Mouse (Mus musculus): ENCODE results near the gene Olfr1216.
"Not testable (repeated sequence)": the region's sequence is repeated elsewhere in the genome, so short reads cannot be mapped to it uniquely, and the experiment has no call there.

Olfr1216 gene

DNA sequence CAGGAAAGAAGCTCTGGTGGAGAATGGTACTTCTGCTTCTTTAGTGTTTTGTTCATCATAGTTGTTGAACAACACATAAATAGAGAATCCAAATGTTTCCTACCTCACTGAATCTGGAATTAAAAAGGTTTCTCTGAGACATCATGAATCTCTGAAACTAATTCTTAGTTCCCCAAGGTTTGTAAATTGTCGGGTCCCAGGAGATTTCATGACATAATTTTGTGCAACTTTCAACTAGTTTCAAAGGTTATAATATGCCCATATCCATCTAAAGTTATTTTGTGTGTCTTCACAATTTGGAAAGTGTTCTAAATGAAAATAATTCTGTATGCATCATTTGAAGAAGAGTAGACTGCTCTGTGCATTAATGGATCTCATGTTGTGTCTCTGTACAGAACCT lies at the start of gene Olfr1216:
TSS of gene Olfr1216 (minus strand) at position 101 of the 400 bp plus-strand sequence.
- DNase-seq, result no peak

DNA sequence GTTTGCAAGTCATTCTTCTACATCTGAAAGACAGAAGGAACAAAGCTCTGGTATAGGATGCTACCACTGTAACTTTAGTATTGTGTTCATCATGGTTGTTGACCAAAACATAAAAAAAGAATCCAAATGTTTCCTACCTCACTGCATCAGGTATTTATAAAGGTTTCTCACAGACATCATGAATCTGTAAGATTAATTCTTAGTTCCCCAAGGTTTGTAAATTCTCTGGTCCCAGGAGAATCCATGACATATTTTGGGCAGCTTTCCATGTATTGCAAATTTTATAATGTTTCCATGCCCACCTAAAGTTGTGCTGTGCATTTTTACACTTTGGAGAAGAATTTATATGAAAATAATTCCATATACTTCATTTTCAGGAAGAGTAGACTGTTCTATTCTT lies 42.9 kb upstream of the Olfr1216 start, which contains the start of gene Olfr1218:
TSS of gene Olfr1218 (minus strand) at position 101 of the 400 bp plus-strand sequence.
- no peak for DNase-seq

DNA sequence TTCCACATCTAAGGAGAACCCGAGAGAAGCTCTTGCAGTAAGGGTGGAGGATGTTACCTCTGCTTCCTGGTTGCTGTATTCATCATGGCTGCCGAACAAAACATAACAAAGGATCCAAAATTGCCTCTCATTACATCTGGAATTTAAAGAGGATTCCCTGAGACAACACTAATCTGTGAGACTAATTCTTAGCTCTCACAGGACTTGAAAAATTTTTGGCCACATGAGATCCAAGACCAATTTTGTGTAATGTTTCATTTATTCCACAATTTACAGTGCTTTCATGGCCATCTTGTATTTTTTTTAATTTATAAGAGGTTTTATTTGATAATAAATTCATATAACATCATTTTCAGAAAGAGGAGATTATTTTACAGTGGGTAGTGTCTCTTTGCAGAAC lies 13.8 kb upstream of the Olfr1216 start, which contains the start of gene Olfr1217:
TSS of gene Olfr1217 (minus strand) at position 101 of the 400 bp plus-strand sequence.
- no peak for DNase-seq

DNA sequence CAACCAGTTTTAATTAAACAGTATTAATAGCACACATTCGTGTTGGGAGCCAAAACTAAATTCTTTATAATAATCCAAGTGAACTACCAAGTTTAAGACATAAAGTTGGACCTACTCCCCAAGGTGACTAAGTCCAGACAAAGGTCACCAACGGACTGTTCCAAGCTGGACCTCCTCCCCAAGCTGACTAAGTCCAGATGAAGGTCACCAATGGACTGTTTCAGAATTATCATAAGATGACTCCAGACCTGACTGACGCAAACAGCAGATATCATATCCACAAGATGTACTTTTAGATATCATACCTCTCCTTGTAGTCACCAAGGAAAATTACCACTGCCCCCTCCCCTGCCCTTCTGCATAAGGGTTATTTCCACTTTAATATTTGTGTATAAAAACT lies 3.3 kb upstream of the Olfr1216 start:
- DNase-seq, result not testable (repeated sequence)

DNA sequence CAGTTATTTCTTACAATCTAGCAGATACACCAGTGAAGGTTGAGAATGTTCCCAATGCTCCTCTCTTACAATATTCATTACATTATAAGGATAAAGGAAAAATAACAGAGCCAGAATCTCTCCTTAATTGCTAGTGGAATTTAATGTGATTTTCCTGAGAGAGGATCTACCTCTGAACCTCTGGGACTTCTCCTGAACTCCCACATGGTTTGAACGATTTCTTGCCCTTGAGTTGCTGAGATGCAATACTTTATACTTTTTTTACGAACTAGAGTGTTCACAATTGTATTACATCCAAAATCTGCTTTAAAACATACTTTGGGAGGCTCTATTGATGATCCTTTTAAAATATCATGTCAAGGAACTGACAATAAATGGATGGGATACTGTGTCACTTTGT lies 11.3 kb downstream of the Olfr1216 start, which contains the start of gene Olfr1215:
TSS of gene Olfr1215 (minus strand) at position 101 of the 400 bp plus-strand sequence.
- no peak for DNase-seq

DNA sequence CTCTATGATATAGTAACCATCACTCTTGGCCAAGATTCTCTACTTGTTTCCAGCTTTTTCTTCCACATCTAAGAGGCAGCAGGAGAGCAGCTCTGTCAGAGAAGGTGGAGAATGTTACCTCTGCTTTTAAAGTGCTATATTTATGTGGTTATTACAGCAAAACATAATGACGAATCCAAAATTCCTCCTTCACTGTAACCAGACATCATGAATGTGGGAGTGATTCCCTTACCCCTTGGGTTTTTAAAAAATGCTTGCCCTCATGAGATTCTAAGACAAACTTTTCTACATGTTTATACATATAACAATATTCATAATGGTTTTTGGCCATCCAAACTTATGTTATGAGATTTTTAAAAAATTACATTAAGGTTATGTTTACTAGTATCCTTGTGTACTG lies 25.6 kb downstream of the Olfr1216 start, which contains the start of gene Olfr1214:
TSS of gene Olfr1214 (minus strand) at position 101 of the 400 bp plus-strand sequence.
- DNase-seq, result no peak

DNA sequence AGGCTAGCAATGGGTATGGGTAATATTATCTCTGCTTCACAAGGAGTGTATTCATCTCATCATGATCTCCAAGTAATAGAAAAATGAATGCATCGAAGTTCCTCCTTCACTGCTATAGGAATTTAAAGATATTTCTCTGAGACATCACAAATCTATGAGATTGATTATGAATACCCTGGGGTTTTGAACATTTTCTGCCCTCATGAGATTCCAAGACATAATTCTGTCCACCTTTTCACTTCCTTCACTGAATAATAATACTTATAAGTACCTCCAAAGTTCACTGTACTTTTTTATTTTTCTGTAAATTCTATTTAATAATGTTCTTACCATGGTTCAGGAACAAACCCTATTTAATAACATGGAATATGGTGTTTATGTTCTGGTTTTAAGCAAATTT lies 38.0 kb downstream of the Olfr1216 start, which contains the start of gene Gm13762:
TSS of gene Gm13762 (minus strand) at position 101 of the 400 bp plus-strand sequence.
- DNase-seq, result no peak
